Comparison of ENCODE assay signal across 27 mouse cellular contexts in the genomic region with DNA sequence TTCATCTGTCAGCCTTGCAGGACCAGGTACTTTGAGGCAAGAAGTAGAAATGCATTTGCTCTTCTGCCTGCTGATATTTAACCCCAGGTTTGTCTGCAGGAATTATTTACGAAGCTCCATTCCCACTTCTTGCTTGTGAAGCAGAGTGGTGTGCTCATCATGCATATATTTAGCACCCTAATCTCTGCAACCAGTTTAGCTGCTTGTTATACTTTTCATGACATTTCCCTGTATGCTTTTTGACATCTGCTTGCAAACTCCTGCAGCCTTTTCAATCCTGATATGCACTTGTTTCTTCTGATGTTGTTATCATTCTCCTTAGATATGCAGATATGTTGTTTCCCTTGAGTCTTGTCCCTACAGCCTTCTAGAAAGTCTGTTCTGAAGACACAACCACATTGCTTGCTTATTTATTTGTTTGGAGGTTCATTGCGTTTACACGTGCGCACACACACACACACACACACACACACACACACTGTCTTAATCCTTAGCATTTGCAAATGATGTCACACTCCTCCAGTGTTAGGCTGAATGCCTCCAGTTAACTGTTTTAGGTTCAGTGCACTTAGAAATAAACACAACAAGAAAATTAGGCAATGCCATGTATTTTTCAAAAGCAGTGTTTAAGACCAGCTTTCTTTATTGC.
DNase-seq lines count a peak whose midpoint lies in the region; ATAC-seq and TF ChIP-seq lines count a peak whose summit lies in the region.
"Had no signal": no experiment of that assay in that cellular context is flagged by ENCODE, and none has a peak within 500 bp of the region (broad histone marks: within the 10 kb centered on the region; RNA-seq: fewer than 3 reads in every experiment).

No protein-coding gene starts in this region.

- ATAC-seq in frontal cortex, adult (ENCODE audit: low TSS enrichment) = peak; percentile 82
- 0 out of 2 replicates have a peak, but pooled peaks have one; percentile 34 for ATAC-seq in midbrain, embryonic 14.5 days (ENCODE audit: low FRiP score, low TSS enrichment)
- no peak for ATAC-seq in lung, postnatal 0 days
- ATAC-seq: CD4-positive, CD25-positive, alpha-beta regulatory T cell, adult 4 months; intestine, embryonic 15.5 days had no signal

- H3K4me2 ChIP-seq in midbrain, embryonic 14.5 days (ENCODE audit: low read length) = no peak overlapping the region
- no peak overlapping the region for H3K4me2 ChIP-seq in lung, postnatal 0 days (replicated peaks; ENCODE audit: low read depth, low read length)
- H3K4me2 ChIP-seq: hindbrain, embryonic 15.5 days; intestine, embryonic 15.5 days; limb, embryonic 12.5 days; liver, embryonic 15.5 days; lung, embryonic 14.5 days; midbrain, embryonic 12.5 days; neural tube, embryonic 12.5 days; stomach, embryonic 15.5 days had no signal

- H3K4me3 ChIP-seq in midbrain, embryonic 14.5 days (replicated peaks; ENCODE audit: low read depth, low read length) = no peak overlapping the region
- H3K4me3 ChIP-seq in lung, postnatal 0 days (ENCODE audit: low read depth, low read length) = no peak overlapping the region
- H3K4me3 ChIP-seq: hindbrain, embryonic 10.5 days; hindbrain, embryonic 15.5 days; intestine, embryonic 15.5 days; layer of hippocampus, adult 2 months; limb, embryonic 12.5 days; liver, embryonic 15.5 days; midbrain, embryonic 12.5 days; myocyte; neural tube, embryonic 12.5 days; stomach, embryonic 15.5 days had no signal

- no peak for DNase-seq in frontal cortex, postnatal 10 days (ENCODE audit: low spot score in 2 of 2)
- DNase-seq in right cerebral cortex, adult 2 months (ENCODE audit: low spot score in 2 of 2) = peak; percentile 4 to 16
- no peak for DNase-seq in right cerebral cortex, postnatal 36 days (ENCODE audit: low spot score in 2 of 2)
- peak; percentile 28 for DNase-seq in midbrain, embryonic 14.5 days
- no peak for DNase-seq in adrenal gland, postnatal 25 days
- DNase-seq in lung, postnatal 0 days (ENCODE audit: low spot score) = no peak
- DNase-seq: adrenal gland, postnatal 36 days; cerebellum, adult 8-10 months; cerebellum, postnatal 36 days; gastrocnemius, postnatal 10 days; heart, postnatal 14 days; kidney, adult 2 months; kidney, postnatal 36 days; lung, embryonic 14.5 days; right cerebral cortex, postnatal 14 days had no signal

- H3K27ac ChIP-seq in midbrain, embryonic 14.5 days (replicated peaks; ENCODE audit: low read depth, low read length) = no peak overlapping the region
- H3K27ac ChIP-seq in lung, postnatal 0 days (ENCODE audit: low read length) = no peak overlapping the region
- H3K27ac ChIP-seq: hindbrain, embryonic 10.5 days; hindbrain, embryonic 15.5 days; intestine, embryonic 15.5 days; layer of hippocampus, adult 2 months; limb, embryonic 12.5 days; liver, embryonic 15.5 days; midbrain, embryonic 12.5 days; neural tube, embryonic 12.5 days; stomach, embryonic 15.5 days had no signal

- WGBS in midbrain, embryonic 14.5 days = 56% methylated on average over 4 of the region's 4 CpGs
- 70% methylated on average over 4 of the region's 4 CpGs for WGBS in lung, postnatal 0 days

- H3K36me3 ChIP-seq in midbrain, embryonic 14.5 days (ENCODE audit: control insufficient read depth, insufficient read depth, low read length) = no peaks in the 10 kb centered on the region
- no peaks in the 10 kb centered on the region for H3K36me3 ChIP-seq in lung, postnatal 0 days (ENCODE audit: insufficient read depth, low read length)
- H3K36me3 ChIP-seq: hindbrain, embryonic 10.5 days; hindbrain, embryonic 15.5 days; intestine, embryonic 15.5 days; limb, embryonic 12.5 days; liver, embryonic 15.5 days; midbrain, embryonic 12.5 days; neural tube, embryonic 12.5 days; stomach, embryonic 15.5 days had no signal

- H3K9ac ChIP-seq in midbrain, embryonic 14.5 days (replicated peaks; ENCODE audit: low read length) = no peak overlapping the region
- no peak overlapping the region for H3K9ac ChIP-seq in lung, postnatal 0 days (replicated peaks; ENCODE audit: low read depth)
- H3K9ac ChIP-seq: hindbrain, embryonic 15.5 days; intestine, embryonic 15.5 days; limb, embryonic 12.5 days; liver, embryonic 15.5 days; lung, embryonic 14.5 days; midbrain, embryonic 12.5 days; neural tube, embryonic 12.5 days; stomach, embryonic 15.5 days had no signal

- H3K9me3 ChIP-seq in midbrain, embryonic 14.5 days (ENCODE audit: control insufficient read depth, low read length) = no peaks in the 10 kb centered on the region
- H3K9me3 ChIP-seq in lung, postnatal 0 days (ENCODE audit: low read length) = no peaks in the 10 kb centered on the region
- H3K9me3 ChIP-seq: hindbrain, embryonic 10.5 days; hindbrain, embryonic 15.5 days; intestine, embryonic 15.5 days; limb, embryonic 12.5 days; liver, embryonic 15.5 days; midbrain, embryonic 12.5 days; neural tube, embryonic 12.5 days; stomach, embryonic 15.5 days had no signal

- H3K27me3 ChIP-seq in midbrain, embryonic 14.5 days (ENCODE audit: control insufficient read depth, insufficient read depth, low read length) = no peaks in the 10 kb centered on the region
- H3K27me3 ChIP-seq in lung, postnatal 0 days (replicated peaks; ENCODE audit: insufficient read depth, low read length) = no peaks in the 10 kb centered on the region
- H3K27me3 ChIP-seq: hindbrain, embryonic 15.5 days; intestine, embryonic 15.5 days; limb, embryonic 12.5 days; liver, embryonic 15.5 days; midbrain, embryonic 12.5 days; neural tube, embryonic 12.5 days; stomach, embryonic 15.5 days had no signal

- no peak for TF ChIP-seq CTCF in lung, postnatal 0 days (IDR thresholded peaks at IDR 0.05)

- peaks cover 19% of the 10 kb centered on the region for H3K4me1 ChIP-seq in midbrain, embryonic 14.5 days (ENCODE audit: control insufficient read depth, insufficient read depth, low read length)
- no peaks in the 10 kb centered on the region for H3K4me1 ChIP-seq in lung, postnatal 0 days (ENCODE audit: insufficient read depth, low read depth, low read length)
- H3K4me1 ChIP-seq: hindbrain, embryonic 10.5 days; intestine, embryonic 15.5 days; limb, embryonic 12.5 days; liver, embryonic 15.5 days; neural tube, embryonic 12.5 days; stomach, embryonic 15.5 days had no signal

- TF ChIP-seq EP300 in lung, postnatal 0 days (IDR thresholded peaks at IDR 0.05) = no peak

Comparison
In these comparisons a context has a peak if more than half of its experiments do, and no peak if none do; other contexts are left out.
1. DNase-seq: peak in right cerebral cortex, adult 2 months (2 of 2) and midbrain, embryonic 14.5 days (single experiment); none in frontal cortex, postnatal 10 days (0 of 2), right cerebral cortex, postnatal 36 days (0 of 2), adrenal gland, postnatal 25 days (single experiment) and lung, postnatal 0 days (single experiment).